16 mouse cellular contexts compared by ENCODE assay signal in genomic region chr14:57527598-57527997, GRCm38 (mm10). TPM values are rescaled to one million over a fixed set of nuclear protein-coding genes. Genes with fewer than 3 reads are reported as not detected.
"Had no signal": no experiment of that assay in that cellular context is flagged by ENCODE, and none has a peak within 500 bp of the region (broad histone marks: within the 10 kb centered on the region; RNA-seq: fewer than 3 reads in every experiment).

No protein-coding gene starts in this region.

- H3K9ac ChIP-seq: lung, embryonic 14.5 days; midbrain, embryonic 12.5 days; neural tube, embryonic 13.5 days; neural tube, embryonic 15.5 days; stomach, embryonic 15.5 days had no signal

- H3K36me3 ChIP-seq: midbrain, embryonic 12.5 days; neural tube, embryonic 13.5 days; neural tube, embryonic 15.5 days; stomach, embryonic 15.5 days had no signal

- H3K9me3 ChIP-seq: midbrain, embryonic 12.5 days; neural tube, embryonic 13.5 days; neural tube, embryonic 15.5 days; stomach, embryonic 15.5 days had no signal

- H3K4me3 ChIP-seq: midbrain, embryonic 12.5 days; myocyte; neural tube, embryonic 13.5 days; neural tube, embryonic 15.5 days; stomach, embryonic 15.5 days had no signal

- H3K27me3 ChIP-seq: stomach, embryonic 15.5 days had no signal

- H3K27ac ChIP-seq: midbrain, embryonic 12.5 days; neural tube, embryonic 13.5 days; neural tube, embryonic 15.5 days; stomach, embryonic 15.5 days; stomach, postnatal 0 days had no signal

- DNase-seq: lung, adult 18-20 months; lung, embryonic 14.5 days; lung, postnatal 10 days; lung, postnatal 4 days; midbrain, embryonic 14.5 days; right cerebral cortex, postnatal 14 days; thymus, postnatal 14 days; thymus, postnatal 36 days had no signal

RNA-seq across cellular contexts. Expression of gene Il17d, which starts 3.0 kb away (rescaled TPM):
- total RNA-seq: megakaryocyte, adult 5-6 weeks; megakaryocyte-erythroid progenitor cell, adult 5-6 weeks had no signal
